Mouse (Mus musculus) ES-CJ7 (cell line): Measurements from ENCODE around the gene Kif17.

Source experiments
- DNase-seq: peaks from one replicate; pipeline ENCODE4 v3.0.0; 2011; ENCODE audit warnings: low read depth, low spot score

The Kif17 gene

GRCm38 (mm10) chr4:138259482-138259881 is 9.2 kb downstream of the Kif17 start:
- DNase-seq: no peak

DNA sequence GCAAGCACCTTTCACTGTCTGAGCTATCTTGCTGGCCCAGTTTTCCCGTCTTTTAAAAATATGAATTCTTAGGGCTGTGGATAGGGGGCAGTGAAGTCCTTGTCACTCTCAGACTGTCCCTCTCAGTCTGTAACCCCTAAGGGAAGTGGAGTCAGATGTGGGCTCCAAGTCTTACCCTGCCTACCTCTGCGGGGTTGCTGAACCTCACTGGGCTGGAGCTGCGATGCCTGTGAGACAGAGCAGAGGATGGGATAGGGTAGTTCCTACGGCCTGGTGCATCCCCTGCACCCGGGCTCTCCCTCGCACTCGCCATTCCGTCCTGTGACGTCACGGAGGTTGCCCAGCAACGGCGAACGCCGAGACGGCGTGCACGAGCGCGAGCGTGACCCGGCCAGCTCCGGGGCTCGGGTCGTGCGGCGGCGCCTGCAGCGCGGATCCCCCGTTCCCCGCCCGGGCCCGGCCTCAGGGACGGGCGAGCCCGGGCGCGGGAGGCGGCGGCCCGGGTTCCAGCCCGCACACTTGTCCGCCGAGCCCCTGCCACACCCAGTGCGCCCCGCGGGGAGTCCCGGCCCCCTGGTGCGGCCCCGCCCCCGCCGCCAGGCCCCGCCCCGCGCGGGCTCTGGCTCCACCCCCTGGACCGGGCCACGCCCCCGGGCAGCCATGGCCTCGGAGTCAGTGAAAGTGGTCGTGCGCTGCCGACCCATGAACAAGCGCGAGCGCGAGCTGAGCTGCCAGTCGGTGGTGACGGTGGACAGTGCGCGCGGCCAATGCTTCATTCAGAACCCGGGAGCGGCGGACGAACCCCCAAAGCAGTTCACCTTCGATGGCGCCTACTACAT is 11.8 kb downstream of the Kif17 start:
- peak; percentile 84 for DNase-seq

DNA sequence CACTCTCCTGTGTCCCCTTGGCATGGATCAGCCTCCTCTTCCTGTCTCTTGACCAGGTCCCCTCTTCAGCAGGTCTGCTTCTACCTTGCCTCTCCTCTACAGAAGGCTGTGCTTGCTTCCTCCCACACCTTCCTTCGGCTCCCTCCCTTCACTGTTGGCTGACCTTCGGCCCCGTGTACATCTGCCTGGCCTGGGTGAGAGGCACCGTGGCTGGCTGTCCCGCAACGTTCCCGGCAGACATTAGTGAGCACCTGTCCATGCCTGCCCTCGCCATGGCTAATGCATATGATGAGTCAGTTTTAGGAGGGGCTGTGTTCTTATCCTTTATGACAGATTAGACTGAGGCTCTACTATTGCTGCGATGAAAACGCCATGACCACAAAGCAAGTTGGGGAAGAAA is 17.6 kb downstream of the Kif17 start:
- DNase-seq: no peak

GRCm38 (mm10) chr4:138272011-138272997 is 22.1 kb downstream of the Kif17 start:
- no peak for DNase-seq

- DNase-seq: no peak
Observed at GRCm38 (mm10) chr4:138278346-138278745, 28.1 kb downstream of the Kif17 start.

- DNase-seq: peak; percentile 97
Observed at GRCm38 (mm10) chr4:138282834-138283233, 32.6 kb downstream of the Kif17 start.

DNA sequence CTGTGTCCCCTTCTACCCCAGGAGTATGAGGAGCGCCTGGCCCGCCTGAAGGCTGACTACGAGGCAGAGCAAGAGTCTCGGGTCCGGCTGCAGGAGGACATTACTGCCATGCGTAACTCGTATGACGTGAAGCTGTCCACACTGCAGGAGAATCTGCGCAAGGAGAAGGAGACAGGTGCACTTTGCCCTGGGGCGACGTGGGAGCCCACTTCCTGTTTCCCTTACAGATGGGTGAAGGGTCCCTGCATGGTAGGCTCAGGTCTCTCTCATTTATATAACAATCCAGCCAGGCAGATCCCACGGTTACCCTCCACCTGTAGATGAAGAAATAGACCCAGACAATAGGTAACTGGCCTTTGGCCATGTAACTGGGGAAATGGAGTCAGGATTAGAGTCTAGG is 36.2 kb downstream of the Kif17 start:
- DNase-seq: no peak

GRCm38 (mm10) chr4:138288691-138289090 is 38.5 kb downstream of the Kif17 start:
- no peak for DNase-seq

DNA sequence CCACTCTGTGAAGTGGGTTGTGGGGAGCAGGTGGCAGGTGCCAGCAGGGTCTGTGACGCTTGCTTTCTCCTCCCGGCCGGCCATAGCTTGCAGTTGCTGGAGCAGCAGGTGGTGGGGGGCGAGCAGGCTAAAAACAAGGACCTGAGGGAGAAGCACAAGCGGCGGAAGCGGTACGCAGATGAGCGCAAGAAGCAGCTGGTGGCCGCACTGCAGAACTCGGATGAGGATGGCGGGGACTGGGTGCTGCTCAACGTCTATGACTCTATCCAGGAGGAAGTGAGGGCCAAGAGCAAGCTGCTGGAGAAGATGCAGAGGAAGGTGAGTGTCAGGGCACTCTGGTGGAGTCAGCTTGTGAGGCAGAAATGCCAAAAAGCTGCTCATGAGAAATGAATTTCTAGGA is 41.8 kb downstream of the Kif17 start:
- no peak for DNase-seq

GRCm38 (mm10) chr4:138293261-138293948 is 43.2 kb downstream of the Kif17 start:
- DNase-seq: no peak

- DNase-seq: no peak
Observed at GRCm38 (mm10) chr4:138293949-138294550, 43.8 kb downstream of the Kif17 start.

DNA sequence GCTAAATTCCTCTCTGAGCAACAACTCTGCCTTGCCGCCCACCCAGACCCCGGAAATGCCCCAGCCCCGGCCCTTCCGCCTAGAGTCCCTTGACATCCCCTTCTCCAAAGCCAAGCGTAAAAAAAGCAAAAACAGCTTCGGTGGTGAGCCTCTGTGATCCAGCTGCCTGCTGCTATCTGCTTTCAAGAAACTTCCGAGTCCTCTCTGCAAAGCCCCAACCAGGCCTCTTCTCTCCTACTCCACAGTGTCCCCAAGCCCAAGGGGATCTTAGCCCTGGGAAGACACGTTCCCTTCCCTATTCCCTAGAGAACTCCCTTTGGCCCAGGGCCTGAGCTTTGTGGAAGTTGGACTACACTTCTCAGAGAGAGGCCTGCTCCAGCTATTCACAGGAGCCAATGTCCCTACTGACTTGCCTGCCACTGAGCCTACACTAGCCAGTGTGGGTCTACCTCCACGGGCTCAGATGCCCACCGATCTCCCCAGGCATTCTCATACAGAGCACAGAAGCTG is 51.1 kb downstream of the Kif17 start:
- DNase-seq: no peak

DNA sequence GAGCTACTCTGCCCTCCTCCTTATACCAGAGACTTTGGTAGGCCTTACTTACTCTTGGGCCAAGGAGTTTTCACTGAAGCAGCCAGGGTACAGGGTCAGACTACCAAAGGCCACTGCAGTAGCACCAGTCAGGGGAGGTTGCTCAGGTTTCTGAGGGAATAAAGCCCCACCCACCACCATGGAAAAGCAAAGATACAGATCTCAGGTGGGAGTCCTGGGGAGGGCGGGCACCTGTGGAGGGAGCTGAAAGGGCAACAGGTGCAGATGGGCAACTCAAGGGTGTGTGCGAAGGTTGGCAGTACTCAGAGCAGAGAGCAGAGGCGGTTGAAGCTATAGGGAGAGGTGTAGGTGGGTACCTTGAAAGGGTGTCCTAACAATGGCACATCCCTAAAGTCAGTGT is 52.8 kb downstream of the Kif17 start:
- DNase-seq: no peak

DNA sequence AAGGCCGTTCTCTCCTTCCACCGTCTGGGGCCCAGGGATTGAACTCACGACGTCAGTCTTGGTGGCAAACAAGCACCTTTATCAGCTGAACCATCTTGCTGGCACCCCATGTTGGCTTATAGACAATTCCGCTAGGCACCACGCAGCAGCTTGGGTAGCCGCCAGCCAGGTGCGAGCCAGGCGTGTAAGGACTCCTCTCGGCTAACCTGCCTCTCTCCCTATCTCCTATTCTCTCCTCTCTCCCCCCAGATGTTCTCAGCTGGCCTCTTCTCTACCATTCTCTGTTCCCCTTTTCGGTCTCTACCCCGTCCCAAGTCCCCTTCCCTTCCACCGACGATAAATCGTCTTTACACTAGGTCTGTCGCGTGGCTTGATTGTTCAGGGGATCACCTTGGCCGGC is 53.5 kb downstream of the Kif17 start:
- DNase-seq: no peak

DNA sequence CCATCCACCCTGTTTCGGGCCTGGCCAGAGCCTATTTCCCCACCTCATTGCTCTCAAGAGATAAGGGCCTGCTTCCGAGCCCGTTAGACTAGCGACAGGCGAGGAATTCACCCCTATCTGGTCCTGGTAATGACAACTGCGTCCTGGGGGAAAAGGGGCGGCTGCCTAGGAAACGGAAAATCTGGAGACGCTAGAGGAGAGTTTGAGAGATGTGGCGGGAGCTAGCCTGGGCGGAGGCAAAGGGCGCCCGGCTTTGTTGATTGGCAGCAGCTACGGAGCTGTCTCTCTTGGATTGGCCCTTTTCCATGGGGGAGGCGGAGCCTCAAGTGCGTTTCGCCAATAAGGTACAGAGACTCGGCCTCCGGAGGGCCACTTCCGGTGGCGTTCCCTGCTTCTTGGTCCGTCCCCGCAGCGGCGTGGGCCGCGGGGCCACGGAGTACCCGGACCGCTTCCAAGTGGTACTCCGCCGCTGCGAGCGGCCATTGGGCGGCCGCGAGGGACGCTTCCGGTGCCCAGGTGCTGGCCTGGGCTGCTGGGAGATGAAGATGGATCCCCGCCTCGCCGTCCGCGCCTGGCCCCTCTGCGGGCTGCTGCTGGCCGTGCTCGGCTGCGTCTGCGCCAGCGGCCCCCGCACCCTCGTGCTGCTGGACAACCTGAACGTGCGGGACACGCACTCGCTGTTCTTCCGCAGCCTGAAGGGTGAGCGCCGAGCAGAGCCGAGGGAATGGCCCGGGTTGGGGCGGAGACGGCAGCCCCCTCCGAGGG is 54.3 kb downstream of the Kif17 start, which contains the start of gene Ddost:
Ddost (plus strand) TSS at position 391 of the 765 bp plus-strand sequence.
- DNase-seq: peak; percentile 99

- no peak for DNase-seq
Observed at GRCm38 (mm10) chr4:138307025-138307424, 56.8 kb downstream of the Kif17 start.

GRCm38 (mm10) chr4:138307739-138308138 is 57.5 kb downstream of the Kif17 start:
- no peak for DNase-seq

DNA sequence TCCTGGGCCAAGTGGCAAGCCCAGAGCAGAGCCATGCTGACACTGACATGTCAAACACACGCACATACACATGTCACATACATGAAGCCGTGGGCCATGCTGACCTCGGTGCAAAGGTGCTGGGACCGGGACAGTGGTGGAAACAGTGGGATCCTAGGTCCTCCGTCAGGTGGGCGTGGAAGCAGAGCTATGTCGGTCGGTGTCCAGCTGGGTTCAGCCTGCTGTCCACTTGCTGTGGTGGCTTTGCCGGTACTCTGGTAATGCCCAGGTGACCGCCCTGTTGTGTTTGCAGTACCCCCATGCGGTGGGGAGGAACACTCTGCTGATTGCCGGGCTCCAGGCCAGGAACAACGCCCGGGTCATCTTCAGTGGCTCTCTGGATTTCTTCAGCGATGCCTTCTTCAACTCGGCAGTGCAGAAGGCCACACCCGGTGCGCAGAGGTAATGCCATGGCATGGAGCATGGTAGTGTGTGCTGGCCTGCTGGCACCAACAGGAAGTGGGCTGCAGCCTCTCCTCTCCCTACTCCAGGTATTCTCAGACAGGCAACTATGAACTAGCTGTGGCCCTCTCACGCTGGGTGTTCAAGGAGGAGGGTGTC is 60.2 kb downstream of the Kif17 start:
- DNase-seq: no peak

DNA sequence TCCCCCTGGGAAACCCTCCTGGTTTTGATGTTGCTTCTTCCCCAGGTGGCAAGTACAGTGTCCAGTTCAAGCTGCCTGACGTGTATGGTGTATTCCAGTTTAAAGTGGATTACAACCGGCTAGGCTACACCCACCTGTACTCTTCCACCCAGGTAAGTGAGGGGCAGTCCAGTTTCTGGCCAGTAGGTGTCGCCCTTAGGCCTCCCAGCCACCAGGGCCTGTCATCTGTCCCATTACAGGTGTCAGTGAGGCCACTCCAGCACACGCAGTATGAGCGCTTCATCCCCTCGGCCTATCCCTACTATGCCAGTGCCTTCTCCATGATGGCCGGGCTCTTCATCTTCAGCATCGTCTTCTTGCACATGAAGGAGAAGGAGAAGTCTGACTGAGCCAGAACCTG is 61.4 kb downstream of the Kif17 start:
- DNase-seq: peak; percentile 70

- no peak for DNase-seq
Observed at GRCm38 (mm10) chr4:138312105-138312504, 61.9 kb downstream of the Kif17 start.
